Mouse (Mus musculus) megakaryocyte progenitor cell, adult 5-6 weeks (primary cell): ENCODE data around the gene Urb1. TPM values are rescaled to one million over a fixed set of nuclear protein-coding genes. Genes with fewer than 3 reads are reported as not detected.

Experiments
- ATAC-seq: replicated peaks from 2 replicates; pipeline ENCODE4 v1.8.0; 2016; ENCODE audit warnings: mild to moderate bottlenecking, moderate TSS enrichment, inconsistent platforms; ENCODE audit not compliant: poor library complexity
- total RNA-seq, 2 experiments: library from RNA; stranded (forward) in 1 of 2; stranded (reverse) in 1 of 2; fragments of 157-497, 149-512 nt in 1 of 2; fragments of 200-1000 nt in 1 of 2; gene quantifications; 2 replicates each; pipeline versions ENCODE4 v1.2.3 to v1.2.4; 2015 to 2017

The Urb1 gene
- total RNA-seq, 2 experiments from 2014 or later: 7.7 to 8.9 TPM

GRCm38 (mm10) chr16:90775946-90776520 is 34.2 kb downstream of the Urb1 start:
- no peak for ATAC-seq

- no peak for ATAC-seq
Observed at GRCm38 (mm10) chr16:90774646-90775045, 35.6 kb downstream of the Urb1 start.

- no peak for ATAC-seq
Observed at GRCm38 (mm10) chr16:90774216-90774615, 36.0 kb downstream of the Urb1 start.

- no peak for ATAC-seq
Observed at GRCm38 (mm10) chr16:90766919-90767454, 43.2 kb downstream of the Urb1 start.

- ATAC-seq: peak; percentile 62
Observed at GRCm38 (mm10) chr16:90765195-90765877, 44.9 kb downstream of the Urb1 start.

GRCm38 (mm10) chr16:90760515-90760914 is 49.7 kb downstream of the Urb1 start:
- ATAC-seq: peak; percentile 70

GRCm38 (mm10) chr16:90759335-90759734 is 50.9 kb downstream of the Urb1 start:
- ATAC-seq: no peak

GRCm38 (mm10) chr16:90753386-90753941 is 56.7 kb downstream of the Urb1 start:
- no peak for ATAC-seq

GRCm38 (mm10) chr16:90748169-90748568 is 62.0 kb downstream of the Urb1 start:
- no peak for ATAC-seq

- ATAC-seq: peak; percentile 47
Observed at GRCm38 (mm10) chr16:90747143-90747542, 63.1 kb downstream of the Urb1 start.

- ATAC-seq: no peak
Observed at GRCm38 (mm10) chr16:90738092-90738956, 71.9 kb downstream of the Urb1 start, which contains the start of gene Mrap. TSS of gene Mrap (plus strand) at chr16:90738207.

- no peak for ATAC-seq
Observed at GRCm38 (mm10) chr16:90736672-90737270, 73.4 kb downstream of the Urb1 start.

- ATAC-seq: no peak
Observed at GRCm38 (mm10) chr16:90735611-90736010, 74.6 kb downstream of the Urb1 start.

- peak; percentile 89 for ATAC-seq
Observed at GRCm38 (mm10) chr16:90727233-90728115, 82.7 kb downstream of the Urb1 start, which contains the start of gene Mis18a. TSS of gene Mis18a (minus strand) at chr16:90727404.

GRCm38 (mm10) chr16:90726600-90727227 is 83.5 kb downstream of the Urb1 start:
- peak; percentile 50 for ATAC-seq

GRCm38 (mm10) chr16:90724051-90724450 is 86.2 kb downstream of the Urb1 start:
- no peak for ATAC-seq

- no peak for ATAC-seq
Observed at GRCm38 (mm10) chr16:90710313-90710712, 99.9 kb downstream of the Urb1 start.

- no peak for ATAC-seq
Observed at GRCm38 (mm10) chr16:90709711-90710289, 100.4 kb downstream of the Urb1 start.

- ATAC-seq: no peak
Observed at GRCm38 (mm10) chr16:90706279-90706678, 103.9 kb downstream of the Urb1 start.
